Mouse (Mus musculus): ENCODE measurements at regions not wholly inside any gene's neighbourhood (a gene's known extent, or its start where the extent isn't known, plus 50 kb on each side); places are given as distances from the start of the nearest gene placed in this dataset.

GRCm38 (mm10) chr8:35959201-35959600 is 193.6 kb downstream of the Gm19410 start:
- TF ChIP-seq GATA1 (IDR thresholded peaks at IDR 0.05; ENCODE audit: borderline replicate concordance, low read length) (no peak), FLI1 (IDR thresholded peaks at IDR 0.05; ENCODE audit: low read length) (no peak)
